Mouse (Mus musculus) stomach, embryonic 14.5 days (tissue): Measurements from ENCODE around the gene Fam19a2. TPM values are rescaled to one million over a fixed set of nuclear protein-coding genes. Genes with fewer than 3 reads are reported as not detected.

Experiments
- ATAC-seq: fragments of 200-750 bp; cut with Nextera tagmentation; 2 replicates; pipeline ENCODE4 v1.8.0; 2017; ENCODE audit warnings: low read depth, moderate TSS enrichment; ENCODE audit not compliant: insufficient number of reproducible peaks, insufficient read depth, low FRiP score
- H3K27ac ChIP-seq: fragments of 300-500 bp; sonication (generic); 2 replicates; pipeline ENCODE4 v1.5.1; 2014; ENCODE audit warnings: mild to moderate bottlenecking, low read length, moderate library complexity, mixed read lengths
- H3K27me3 ChIP-seq: fragments of 300-500 bp; sonication (generic); 2 replicates; pipeline ENCODE4 v1.6.1; 2014; ENCODE audit warnings: low read length, control low read depth, mixed read lengths; ENCODE audit not compliant: control insufficient read depth, insufficient read depth
- H3K36me3 ChIP-seq: fragments of 300-500 bp; sonication (generic); 2 replicates; pipeline ENCODE4 v1.6.1; 2014; ENCODE audit warnings: mild to moderate bottlenecking, control low read depth, low read length, moderate library complexity, mixed read lengths; ENCODE audit not compliant: control insufficient read depth, insufficient read depth
- H3K4me1 ChIP-seq: fragments of 300-500 bp; sonication (generic); 2 replicates; pipeline ENCODE4 v1.6.1; 2014; ENCODE audit warnings: low read length, control low read depth, mixed read lengths; ENCODE audit not compliant: control insufficient read depth, insufficient read depth
- H3K4me2 ChIP-seq: fragments of 300-500 bp; sonication (generic); replicated peaks from 2 replicates; pipeline ENCODE4 v1.6.1; 2014; ENCODE audit warnings: low read depth, low read length, control low read depth
- H3K4me3 ChIP-seq: fragments of 300-500 bp; sonication (generic); 2 replicates; pipeline ENCODE4 v1.5.1; 2014; ENCODE audit warnings: low read depth, low read length, control low read depth
- H3K9ac ChIP-seq: fragments of 300-500 bp; sonication (generic); replicated peaks from 2 replicates; pipeline ENCODE4 v1.6.1; 2014; ENCODE audit warnings: low read depth, mild to moderate bottlenecking, control low read depth, low read length, moderate library complexity, mixed read lengths
- H3K9me3 ChIP-seq: fragments of 300-500 bp; sonication (generic); 2 replicates; pipeline ENCODE4 v1.6.1; 2016; ENCODE audit warnings: low read depth, low read length, control low read depth; ENCODE audit not compliant: control insufficient read depth
- WGBS: fragments of 180-500 bp; shearing (Covaris S2); extraction: QIAGEN DNeasy Blood & Tissue Kit; methylation state at CpG from one replicate; pipeline ENCODE4 v1.1.7; 2014; 5-methylcytosine and 5-hydroxymethylcytosine counted together
- polyA plus RNA-seq: library from polyadenylated mRNA; unstranded; fragments of >200 nt; fragmentation: Nextera tagmentation; extraction: Ambion mirVana; gene quantifications from 2 replicates; pipeline ENCODE4 v1.2.1, GENCODE M21; 2014

Fam19a2 gene
- polyA plus RNA-seq, 1 experiment from 2014 or later, result 7.1 TPM

DNA sequence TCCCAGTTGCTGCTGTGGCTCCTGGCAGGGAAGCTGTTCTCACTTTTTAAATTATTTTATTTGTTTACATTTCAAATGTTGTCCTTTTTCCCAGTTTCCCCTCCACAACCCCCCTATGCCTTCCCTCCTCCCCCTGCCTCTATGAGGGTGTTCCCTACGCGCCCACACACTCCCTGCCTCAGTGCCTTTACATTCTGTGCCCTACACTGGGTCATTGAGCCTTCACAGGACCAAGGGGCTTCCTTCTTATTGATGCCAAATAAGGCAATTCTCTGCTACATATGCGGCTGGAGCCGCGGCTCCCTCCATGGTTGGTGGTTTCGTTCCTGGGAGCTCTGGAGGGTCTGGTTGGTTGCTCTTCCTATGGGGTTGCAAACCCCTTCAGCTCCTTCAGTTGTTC, 93.2 kb downstream of the Fam19a2 start:
- 89% methylated on average over 6 of the region's 6 CpGs for WGBS
- Histone ChIP-seq H3K4me2 (no peak overlapping the region), H3K4me1 (0 out of 2 replicates have a peak, but pooled peaks cover 3% of the 10 kb centered on the region), H3K36me3 (no peaks in the 10 kb centered on the region), H3K4me3 (no peak overlapping the region), H3K27me3 (no peaks in the 10 kb centered on the region), H3K9ac (no peak overlapping the region), H3K27ac (no peak overlapping the region), H3K9me3 (no peaks in the 10 kb centered on the region)
- no peak for ATAC-seq

DNA sequence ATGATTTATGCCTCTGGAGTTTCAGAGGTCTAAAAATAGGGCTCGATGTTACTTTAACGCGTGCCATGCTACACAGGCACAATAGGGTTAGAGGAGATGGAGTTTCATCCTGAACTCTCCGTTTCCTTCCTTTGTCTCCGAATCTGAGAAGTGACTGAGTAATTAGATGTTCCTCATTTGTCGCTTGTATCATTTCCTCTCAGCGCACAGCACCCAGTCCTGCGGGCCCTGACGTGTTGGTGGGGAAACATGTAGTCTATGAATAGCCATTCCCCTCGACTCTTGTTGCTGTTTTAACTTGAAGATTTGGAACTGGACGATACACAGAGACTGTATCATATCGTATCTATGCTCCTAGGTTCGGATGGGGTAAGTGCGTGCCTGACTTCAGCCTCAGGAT, 96.7 kb downstream of the Fam19a2 start:
- Histone ChIP-seq H3K36me3 (no peaks in the 10 kb centered on the region), H3K9ac (no peak overlapping the region), H3K27ac (no peak overlapping the region), H3K4me1 (no peaks in the 10 kb centered on the region), H3K27me3 (no peaks in the 10 kb centered on the region), H3K4me3 (no peak overlapping the region), H3K9me3 (no peaks in the 10 kb centered on the region), H3K4me2 (no peak overlapping the region)
- ATAC-seq, result no peak
- WGBS, result 60% methylated on average over 14 of the region's 14 CpGs

DNA sequence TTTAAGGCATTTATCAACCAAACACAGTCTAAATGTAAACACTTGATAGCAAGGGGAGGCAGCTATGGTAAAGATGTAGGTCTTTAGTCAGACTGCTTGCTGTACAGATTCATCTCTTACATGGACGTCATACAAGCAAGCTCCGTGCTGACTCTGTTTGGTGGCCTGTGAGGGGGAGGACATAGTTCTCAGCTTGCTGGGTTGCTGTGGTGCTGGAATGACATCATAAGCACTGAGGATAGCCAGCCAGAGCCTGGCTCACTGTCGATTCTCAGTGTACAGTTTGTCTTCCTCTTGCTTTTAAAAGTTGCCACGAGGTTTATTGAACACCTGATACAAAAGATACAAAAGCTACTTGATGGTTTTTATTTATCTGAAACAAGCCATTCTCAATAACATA, 100.8 kb downstream of the Fam19a2 start:
- Histone ChIP-seq H3K4me1 (no peaks in the 10 kb centered on the region), H3K4me2 (no peak overlapping the region), H3K27me3 (no peaks in the 10 kb centered on the region), H3K36me3 (no peaks in the 10 kb centered on the region), H3K9ac (no peak overlapping the region), H3K27ac (no peak overlapping the region), H3K4me3 (no peak overlapping the region), H3K9me3 (no peaks in the 10 kb centered on the region)
- WGBS, result 45% methylated on average over 4 of the region's 4 CpGs
- no peak for ATAC-seq

DNA sequence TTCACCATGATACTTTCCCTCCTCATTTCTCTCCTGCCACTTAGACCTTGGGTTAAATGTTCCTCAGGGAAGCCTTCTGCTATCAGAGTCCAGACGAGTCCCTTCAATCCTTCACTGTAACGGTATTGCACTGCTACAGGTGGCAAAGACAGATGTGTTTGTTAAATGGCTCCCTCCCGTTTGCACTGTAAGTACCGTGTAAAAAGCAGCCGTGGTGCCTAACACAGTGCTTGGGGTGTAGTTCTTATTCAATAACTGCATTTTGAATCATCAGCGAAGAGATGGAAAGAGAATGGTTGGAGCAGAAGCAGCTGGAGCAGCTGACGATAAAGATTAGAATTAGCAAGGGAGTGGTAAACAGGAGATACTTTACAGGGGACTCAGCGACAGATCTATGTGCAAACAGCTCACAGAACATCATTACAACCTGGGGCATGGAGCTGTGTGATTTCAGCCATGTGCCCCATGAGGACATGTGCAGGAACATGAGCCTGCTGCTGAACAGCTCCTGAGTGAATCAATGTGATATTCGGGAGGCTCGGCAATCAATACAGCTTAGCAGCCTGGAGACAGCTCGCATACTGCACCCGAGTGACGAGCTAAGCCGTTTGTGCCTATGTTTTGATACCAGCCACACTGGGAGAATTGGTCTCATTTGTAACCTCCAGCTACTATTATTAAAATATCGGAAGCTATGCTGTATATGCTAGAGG, 103.5 kb downstream of the Fam19a2 start:
- H3K9me3 ChIP-seq, result no peaks in the 10 kb centered on the region
- H3K36me3 ChIP-seq, result no peaks in the 10 kb centered on the region
- no peaks in the 10 kb centered on the region for H3K4me1 ChIP-seq
- H3K27ac ChIP-seq, result no peak overlapping the region
- ATAC-seq, result no peak
- no peak overlapping the region for H3K4me2 ChIP-seq
- WGBS, result 63% methylated on average over 15 of the region's 15 CpGs
- no peak overlapping the region for H3K4me3 ChIP-seq
- H3K27me3 ChIP-seq, result no peaks in the 10 kb centered on the region
- no peak overlapping the region for H3K9ac ChIP-seq

DNA sequence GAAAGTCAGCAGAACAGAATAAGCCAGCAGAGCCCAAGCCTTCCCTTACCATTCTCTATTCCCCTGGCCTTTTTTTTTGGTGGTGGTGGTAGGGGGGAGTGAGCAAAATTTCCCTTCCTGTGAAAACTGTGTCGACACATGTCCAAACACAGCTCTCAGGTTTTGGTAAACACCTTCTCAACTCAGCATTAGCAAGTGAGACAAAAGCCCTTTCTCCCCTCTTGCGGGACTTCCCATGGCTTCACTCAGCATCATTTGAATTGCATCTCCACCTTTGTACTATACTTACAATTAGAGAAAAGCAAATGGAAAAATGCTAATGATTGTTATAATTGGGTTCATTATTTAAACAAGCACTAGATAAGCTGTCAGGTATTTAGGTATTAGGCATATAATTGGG, 119.5 kb downstream of the Fam19a2 start:
- Histone ChIP-seq H3K9me3 (no peaks in the 10 kb centered on the region), H3K4me1 (no peaks in the 10 kb centered on the region), H3K27me3 (no peaks in the 10 kb centered on the region), H3K27ac (no peak overlapping the region), H3K9ac (no peak overlapping the region), H3K4me2 (no peak overlapping the region), H3K4me3 (no peak overlapping the region), H3K36me3 (no peaks in the 10 kb centered on the region)
- no peak for ATAC-seq
- WGBS, result 47% methylated on average over 2 of the region's 2 CpGs

DNA sequence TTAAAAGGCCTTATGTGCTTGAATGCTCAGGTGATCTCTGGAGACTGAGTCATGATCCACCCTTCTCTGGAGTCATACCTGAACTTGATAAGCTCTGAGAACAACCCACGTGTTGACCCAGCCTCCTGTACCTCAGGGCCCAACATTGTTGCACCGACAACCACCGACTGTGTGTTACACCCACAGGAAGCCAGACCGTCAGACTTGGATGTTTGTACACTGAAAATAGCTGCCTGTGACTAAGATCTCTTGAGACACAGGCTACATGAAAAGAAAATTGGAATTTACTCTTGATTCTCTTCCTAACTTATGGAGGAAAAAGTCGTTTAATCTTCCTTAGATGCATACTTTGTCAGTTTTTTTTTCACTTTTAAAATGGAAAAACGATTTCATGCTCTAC, 121.8 kb downstream of the Fam19a2 start:
- no peak for ATAC-seq

DNA sequence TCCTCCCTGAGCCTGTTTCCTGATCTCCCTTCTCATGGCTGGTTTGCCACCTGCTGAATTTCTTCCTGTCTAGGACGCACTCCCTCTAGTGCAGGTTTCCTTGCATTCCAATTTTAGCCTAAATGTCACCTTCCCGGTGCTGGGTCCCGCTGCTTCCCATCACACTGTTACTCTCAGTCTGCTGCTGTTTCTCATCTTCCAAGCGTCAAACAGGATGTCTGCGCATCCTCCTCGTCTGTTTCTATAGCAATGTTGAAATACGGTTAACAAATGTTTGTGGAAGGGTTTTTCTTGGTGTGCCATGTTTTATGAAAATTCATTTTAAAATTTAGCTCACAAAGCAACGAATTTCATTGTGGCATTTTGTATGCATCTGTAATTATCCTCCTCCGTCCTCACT, 131.6 kb downstream of the Fam19a2 start:
- Histone ChIP-seq H3K4me1 (no peaks in the 10 kb centered on the region), H3K4me2 (no peak overlapping the region), H3K4me3 (no peak overlapping the region), H3K9ac (no peak overlapping the region), H3K36me3 (no peaks in the 10 kb centered on the region), H3K27ac (no peak overlapping the region), H3K27me3 (no peaks in the 10 kb centered on the region), H3K9me3 (no peaks in the 10 kb centered on the region)
- WGBS, result 69% methylated on average over 9 of the region's 9 CpGs
- no peak for ATAC-seq

More for the DNA sequence above, 121.8 kb downstream of the Fam19a2 start:
- no peak overlapping the region for H3K9ac ChIP-seq
- no peak overlapping the region for H3K27ac ChIP-seq
- WGBS, result 83% methylated on average over 6 of the region's 6 CpGs
- no peak overlapping the region for H3K4me2 ChIP-seq
- H3K27me3 ChIP-seq, result no peaks in the 10 kb centered on the region
- no peak overlapping the region for H3K4me3 ChIP-seq
- H3K9me3 ChIP-seq, result no peaks in the 10 kb centered on the region
- no peaks in the 10 kb centered on the region for H3K4me1 ChIP-seq
- H3K36me3 ChIP-seq, result no peaks in the 10 kb centered on the region

DNA sequence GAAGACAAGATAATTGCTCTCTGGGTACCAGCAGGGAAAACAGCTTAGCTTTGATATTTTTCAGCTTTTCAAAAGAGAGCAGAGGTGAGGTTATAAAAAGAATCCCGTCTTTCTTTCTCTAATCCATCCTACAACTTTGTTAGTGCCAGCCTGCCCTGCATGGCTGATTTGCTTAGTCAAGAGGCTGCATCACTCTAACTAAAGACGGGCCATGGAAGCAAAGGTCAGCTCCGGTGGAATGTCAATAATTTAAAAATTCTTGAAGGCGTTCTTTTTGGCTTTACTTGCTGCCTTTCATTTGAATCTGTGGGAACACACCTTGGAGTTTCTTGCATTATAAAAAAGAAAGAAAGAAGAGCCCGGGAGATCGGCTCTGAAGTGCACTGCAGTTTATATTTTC, 134.3 kb downstream of the Fam19a2 start:
- Histone ChIP-seq H3K27me3 (no peaks in the 10 kb centered on the region), H3K4me3 (no peak overlapping the region), H3K9me3 (no peaks in the 10 kb centered on the region), H3K36me3 (no peaks in the 10 kb centered on the region), H3K27ac (no peak overlapping the region), H3K4me1 (no peaks in the 10 kb centered on the region), H3K4me2 (no peak overlapping the region), H3K9ac (no peak overlapping the region)
- ATAC-seq, result no peak
- 19% methylated on average over 6 of the region's 6 CpGs for WGBS

DNA sequence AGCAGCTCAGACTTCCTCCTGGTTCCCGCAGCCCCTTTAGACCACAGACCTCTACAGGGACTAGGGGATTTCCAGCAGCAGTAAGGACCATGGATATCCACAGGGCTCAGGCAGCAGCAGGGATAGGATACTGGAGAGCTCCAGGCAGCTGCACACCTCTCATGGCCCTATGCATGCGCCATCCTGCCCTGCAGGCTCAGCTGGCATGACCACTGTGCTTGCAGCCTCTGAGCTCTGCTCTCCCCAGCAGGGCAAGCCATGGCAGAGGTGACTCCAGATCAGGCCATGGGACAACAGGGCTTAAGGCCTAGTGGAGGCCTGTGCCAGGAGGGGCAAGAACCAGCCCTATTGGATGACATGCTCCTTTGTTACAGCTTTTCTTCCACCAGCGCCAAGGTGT, 137.4 kb downstream of the Fam19a2 start:
- Histone ChIP-seq H3K9me3 (0 out of 2 replicates have a peak, but pooled peaks cover 4% of the 10 kb centered on the region), H3K4me2 (no peak overlapping the region), H3K27ac (no peak overlapping the region), H3K4me3 (no peak overlapping the region), H3K27me3 (no peaks in the 10 kb centered on the region), H3K4me1 (no peaks in the 10 kb centered on the region), H3K9ac (no peak overlapping the region), H3K36me3 (no peaks in the 10 kb centered on the region)
- no peak for ATAC-seq
- WGBS, result 92% methylated on average over 3 of the region's 3 CpGs
